Mouse (Mus musculus): ENCODE data around the gene Cldn16. TPM values are rescaled to one million over a fixed set of nuclear protein-coding genes. Genes with fewer than 3 reads are reported as not detected.

Gene Cldn16
- total RNA-seq, 2 experiments from 2014 or later, result not detected

Other genes starting within 250 kb of the Cldn16 start
- gene Cldn1, start 91.3 kb upstream of the Cldn16 start, total RNA-seq (2021), result 1 to 10 TPM; 3.6 to 4.3 TPM
- gene Tmem207, start 63.6 kb downstream of the Cldn16 start, total RNA-seq (2021), result not detected
- 10 to 100 TPM; 29.7 to 30.3 TPM for gene Il1rap, start 118.6 kb downstream of the Cldn16 start, total RNA-seq (2021)